Mouse (Mus musculus) adrenal gland, adult (tissue): ENCODE data around the gene Nuak2.
A peak's percentile ranks its signal among the peaks of the same experiment; 100 is the strongest.

Experiments used
- DNase-seq, 2 experiments: peaks; one replicate each; pipeline ENCODE4 v3.0.0; 2022 to 2023; ENCODE audit warnings: low spot score in 1 of 2; ENCODE audit not compliant: inconsistent age in 2 of 2

Gene Nuak2

GRCm38 (mm10) chr1:132315889-132316624, at the start of gene Nuak2:
TSS of gene Nuak2 (plus strand) at chr1:132316126.
- peak; percentile 90 to 96 for DNase-seq

DNA sequence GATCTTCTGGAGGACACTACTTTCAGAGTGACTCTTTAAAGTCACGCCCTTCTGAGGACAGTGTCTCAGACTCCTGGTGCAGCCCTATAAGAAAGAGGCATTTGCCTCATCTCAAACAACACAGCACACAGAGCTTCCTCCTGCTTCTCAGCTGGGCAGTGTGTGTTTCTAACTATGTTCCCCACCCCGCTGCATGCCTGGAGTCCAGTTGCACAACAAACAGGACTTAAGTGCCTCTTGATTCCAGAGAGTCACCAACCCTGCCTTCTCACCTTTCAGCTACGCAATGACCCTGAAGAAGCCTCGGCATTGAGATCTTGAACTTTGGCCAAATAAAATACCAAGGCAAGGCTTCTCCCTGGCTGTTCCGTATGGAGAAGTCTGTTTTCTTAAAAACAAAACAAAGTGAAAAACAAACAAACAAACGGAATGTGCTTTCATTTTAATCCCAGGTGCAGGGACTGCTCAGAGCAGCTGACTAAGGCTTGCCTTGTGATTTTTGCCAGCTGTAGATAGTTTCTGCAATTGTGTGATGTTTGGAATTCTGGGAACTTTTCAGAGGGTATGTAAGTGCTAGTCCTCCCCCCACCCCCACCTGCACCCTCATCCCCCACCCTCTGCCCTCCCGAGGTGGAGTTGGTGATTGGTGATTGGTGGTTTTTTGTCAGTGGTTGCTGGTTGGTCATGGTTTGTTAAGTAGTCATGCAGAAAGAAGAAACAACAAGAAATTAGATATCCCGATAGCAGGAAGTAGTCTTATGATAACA, 49.0 kb upstream of the Nuak2 start:
- peak; percentile 56 to 84 for DNase-seq

GRCm38 (mm10) chr1:132267959-132268358, 48.0 kb upstream of the Nuak2 start:
- peak in 1 of 2 experiments; percentile 62 for DNase-seq

- DNase-seq, result no peak
Observed at GRCm38 (mm10) chr1:132268418-132269060, 47.4 kb upstream of the Nuak2 start.

GRCm38 (mm10) chr1:132271237-132271636, 44.7 kb upstream of the Nuak2 start:
- no peak for DNase-seq

DNA sequence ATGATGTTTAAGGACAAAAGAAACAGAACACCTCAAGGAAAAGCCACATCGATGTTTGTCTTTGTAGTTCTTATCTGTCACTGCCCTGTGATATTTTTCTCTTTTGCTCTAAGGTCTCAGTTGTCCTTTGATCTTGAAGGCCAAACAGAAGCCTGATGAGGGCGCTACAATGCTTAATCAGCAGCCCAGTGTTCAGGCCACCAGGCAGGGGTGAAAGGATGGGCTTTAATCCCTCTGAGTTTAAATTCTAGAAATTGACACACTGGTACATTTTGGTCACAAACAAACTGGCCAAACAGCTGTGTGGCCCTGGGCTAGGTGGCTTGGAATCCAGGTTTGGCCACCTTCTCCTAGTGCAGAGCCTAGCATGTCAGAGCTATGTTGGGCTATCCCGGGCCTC, 39.2 kb upstream of the Nuak2 start:
- peak; percentile 56 to 79 for DNase-seq

DNA sequence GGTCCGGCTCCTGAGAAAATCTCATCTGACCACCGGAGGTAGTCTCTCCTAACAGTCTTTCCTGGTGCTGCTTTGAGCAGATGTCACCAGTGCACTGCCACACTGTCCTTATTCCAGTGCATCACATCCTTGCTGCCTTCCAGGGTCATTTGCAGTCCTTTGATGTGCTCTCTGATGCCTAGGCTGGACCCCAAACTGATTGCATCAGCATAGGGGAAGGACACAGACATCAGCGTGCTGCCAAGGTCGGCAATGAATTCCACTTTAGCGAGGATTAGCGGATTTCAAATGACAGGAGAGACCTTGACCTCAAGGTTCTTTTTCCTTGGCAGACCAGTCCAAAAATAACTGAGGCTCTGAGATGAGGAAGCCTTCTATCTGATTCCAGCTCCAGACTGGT, 38.8 kb upstream of the Nuak2 start:
- DNase-seq, result peak; percentile 93 to 95

DNA sequence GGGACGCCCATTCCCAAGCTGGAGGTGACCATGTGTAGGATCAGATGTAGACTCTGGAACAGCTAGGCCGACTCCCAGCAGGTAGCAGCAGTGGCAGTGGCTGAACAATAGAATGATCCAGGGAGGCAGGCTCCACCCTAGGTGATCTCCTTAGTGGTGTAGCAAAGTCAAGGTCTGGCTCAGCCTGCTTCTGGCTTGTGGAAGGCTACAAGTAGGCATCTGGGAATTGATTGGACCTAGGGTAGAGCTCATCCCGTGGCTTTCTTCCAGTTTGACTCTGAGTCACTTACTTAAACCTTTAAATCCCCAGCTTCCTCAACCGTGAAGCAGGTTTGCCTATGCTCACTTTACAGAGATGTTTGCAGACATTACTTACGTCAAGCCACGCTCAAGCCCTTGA, 35.3 kb upstream of the Nuak2 start:
- peak; percentile 44 to 72 for DNase-seq

- no peak for DNase-seq
Observed at GRCm38 (mm10) chr1:132281523-132282176, 34.3 kb upstream of the Nuak2 start.

DNA sequence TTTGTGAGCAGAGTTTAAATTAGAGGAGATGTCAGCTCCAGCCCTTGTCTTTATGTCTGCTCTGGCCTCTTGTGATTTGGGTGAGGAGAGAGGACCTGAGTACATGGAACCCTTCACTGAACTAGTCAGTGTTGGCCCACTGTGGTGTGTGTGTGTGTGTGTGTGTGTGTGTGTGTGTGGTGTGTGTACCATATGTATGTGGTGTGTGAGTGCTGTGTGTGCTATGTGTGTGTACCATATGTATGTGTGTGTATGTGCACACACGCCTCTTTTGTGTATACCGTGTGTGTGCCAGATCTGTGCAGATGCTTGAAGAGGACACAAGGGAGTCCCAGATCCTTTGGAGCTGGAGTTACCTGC, 33.8 kb upstream of the Nuak2 start:
- no peak for DNase-seq

DNA sequence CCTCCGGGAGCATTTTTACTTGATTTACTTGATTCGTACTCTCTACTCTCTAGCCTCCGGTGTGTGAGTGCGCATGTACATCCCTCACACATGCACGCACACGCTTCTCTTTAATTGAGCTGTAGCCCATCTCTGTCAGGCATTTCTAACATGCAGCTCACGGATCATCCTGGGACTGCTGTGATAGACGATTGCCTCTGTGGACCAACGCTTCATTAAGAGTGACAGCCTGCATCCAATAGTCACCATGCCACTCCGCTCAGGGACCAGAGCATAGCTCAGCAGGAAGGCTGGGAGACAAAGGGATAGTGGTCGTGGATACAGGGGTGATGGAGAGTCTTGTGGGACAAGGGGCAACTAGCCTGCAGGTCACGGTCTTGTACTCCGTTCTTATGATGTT, 32.9 kb upstream of the Nuak2 start:
- DNase-seq, result no peak

- peak in 1 of 2 experiments; percentile 68 for DNase-seq
Observed at GRCm38 (mm10) chr1:132286735-132287134, 29.2 kb upstream of the Nuak2 start.

DNA sequence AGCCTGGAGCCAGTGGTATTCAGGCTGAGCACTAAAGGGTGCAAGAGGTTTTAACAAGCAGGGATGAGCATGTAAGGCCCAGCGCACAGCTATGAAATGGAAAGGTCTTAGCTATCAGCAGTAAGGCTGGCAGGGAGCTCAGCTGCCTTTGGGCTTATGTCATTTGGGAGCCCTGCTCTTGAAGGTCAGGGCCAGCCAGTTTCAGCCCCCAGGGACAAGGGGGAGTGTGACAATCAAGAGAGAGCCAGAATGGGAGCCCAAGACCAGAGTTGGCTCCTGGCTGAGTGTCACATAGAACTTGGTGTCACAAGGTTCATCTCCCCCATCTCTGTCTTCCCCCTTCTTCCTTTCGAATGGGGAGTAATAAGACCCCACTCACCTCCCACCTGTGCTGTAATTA, 28.5 kb upstream of the Nuak2 start:
- DNase-seq, result peak; percentile 84 to 87

DNA sequence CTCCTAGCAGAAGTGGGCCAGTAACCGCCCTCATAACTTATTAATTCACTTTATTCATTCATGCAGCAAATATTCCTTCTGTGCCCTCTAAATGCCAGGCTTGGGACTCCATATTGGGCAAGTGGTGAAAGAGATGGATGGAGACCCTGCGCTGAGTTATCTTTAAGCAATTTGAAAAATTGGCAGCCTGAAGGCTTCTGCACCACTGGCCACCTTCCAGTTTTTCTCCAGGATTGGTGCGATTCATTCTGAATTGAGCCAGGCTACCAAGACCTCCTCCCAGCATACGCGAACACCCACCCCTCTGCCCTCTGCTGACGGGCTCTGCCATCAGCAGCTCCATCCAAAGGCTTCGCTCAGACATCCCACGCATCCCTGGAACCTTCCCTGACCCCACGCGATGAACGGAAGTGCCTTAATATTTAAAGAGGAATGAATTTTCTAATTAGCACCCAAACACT, 27.9 kb upstream of the Nuak2 start:
- DNase-seq, result peak; percentile 75 to 86

DNA sequence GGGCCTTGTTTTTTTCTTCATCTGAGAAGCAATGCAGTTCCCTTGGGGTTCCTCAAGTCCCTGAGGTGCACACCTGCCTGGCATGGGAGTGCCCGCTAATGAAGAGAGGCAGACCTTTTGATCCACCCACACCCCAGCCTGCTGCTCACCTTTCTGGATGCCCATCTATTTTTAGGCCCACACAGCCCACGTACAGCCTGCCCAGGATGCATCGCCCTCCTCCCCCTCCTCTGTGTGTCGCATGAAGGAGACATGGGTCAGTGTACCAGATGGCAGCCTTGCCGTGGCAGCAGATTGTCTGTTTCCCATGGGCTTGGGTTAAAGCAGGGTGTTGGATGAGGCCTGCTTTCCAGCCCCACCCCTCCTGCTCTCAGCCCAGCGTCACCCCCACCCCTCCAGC, 26.0 kb upstream of the Nuak2 start:
- DNase-seq, result no peak

GRCm38 (mm10) chr1:132290921-132291675, 24.8 kb upstream of the Nuak2 start:
- DNase-seq, result peak in 1 of 2 experiments; percentile 53

GRCm38 (mm10) chr1:132291706-132292105, 24.2 kb upstream of the Nuak2 start:
- peak in 1 of 2 experiments; percentile 44 for DNase-seq

GRCm38 (mm10) chr1:132292318-132293129, 23.4 kb upstream of the Nuak2 start:
- peak; percentile 59 to 76 for DNase-seq

- no peak for DNase-seq
Observed at GRCm38 (mm10) chr1:132295506-132295905, 20.4 kb upstream of the Nuak2 start.

DNA sequence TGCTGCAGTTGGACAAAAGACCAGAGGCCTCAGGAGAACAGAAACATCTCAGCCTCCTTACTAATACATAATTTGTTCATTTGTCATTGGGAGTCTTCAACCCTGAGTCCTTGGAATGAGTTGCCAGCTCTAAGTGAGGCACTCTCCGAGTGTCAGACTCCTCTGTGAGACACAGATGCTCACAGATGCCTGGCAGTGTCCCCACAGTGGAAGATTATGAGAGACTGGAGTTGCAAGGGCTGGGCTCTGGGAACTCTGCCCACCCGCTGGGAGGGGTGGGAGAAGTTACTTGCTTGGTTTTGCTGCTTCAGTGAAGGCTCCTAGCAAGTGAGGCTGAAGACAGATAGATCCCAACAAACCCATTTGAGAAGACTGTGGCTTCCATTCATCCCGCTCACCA, 19.9 kb upstream of the Nuak2 start:
- DNase-seq, result peak; percentile 73 to 86
